Mouse (Mus musculus): ENCODE data around the gene Mrm3. TPM values are rescaled to one million over a fixed set of nuclear protein-coding genes. Genes with fewer than 3 reads are reported as not detected.

The Mrm3 gene
- polyA plus RNA-seq, 2 experiments: 11.1 to 14.2 TPM

DNA sequence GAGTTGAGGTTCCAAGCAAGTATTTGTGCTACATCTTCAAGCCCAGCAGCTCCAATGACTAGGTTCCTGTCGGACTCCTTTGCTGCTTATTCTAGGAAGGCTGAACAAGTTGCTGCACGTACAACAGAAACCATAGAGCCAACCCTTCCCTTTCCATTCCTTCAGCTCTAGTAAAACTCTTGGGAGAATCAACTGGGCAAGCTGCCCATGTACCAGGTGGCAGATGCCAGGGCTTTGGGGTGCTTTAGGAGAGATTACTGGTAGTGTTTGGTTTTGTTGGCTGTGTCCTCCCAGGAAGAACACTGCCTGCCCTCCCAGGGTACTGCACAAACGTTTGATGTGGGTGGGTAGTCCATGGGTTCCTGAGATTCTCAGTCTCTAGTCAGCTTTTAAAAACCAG lies 8.5 kb downstream of the Mrm3 start:
- ATAC-seq (ENCODE audit: insufficient read depth): no peak
- H3K9me3 ChIP-seq (ENCODE audit: control insufficient read depth, low read length): no peaks in the 10 kb centered on the region
- peaks cover 15% of the 10 kb centered on the region for H3K36me3 ChIP-seq (replicated peaks; ENCODE audit: control insufficient read depth, insufficient read depth, low read depth)
- no peaks in the 10 kb centered on the region for H3K27me3 ChIP-seq (ENCODE audit: control insufficient read depth, insufficient read depth, low read length)
- 46% methylated on average over 3 of the region's 3 CpGs for WGBS (ENCODE audit: insufficient replicate concordance)
- no peaks in the 10 kb centered on the region for H3K4me1 ChIP-seq (replicated peaks; ENCODE audit: control insufficient read depth in 2 of 2, insufficient read depth in 2 of 2, low read length in 1 of 2)
- no peak overlapping the region for H3K4me2 ChIP-seq (ENCODE audit: low read depth)
- no peak overlapping the region for H3K27ac ChIP-seq
- DNase-seq (ENCODE audit: low read depth in 3 of 3, low spot score in 3 of 3): no peak
- no peak overlapping the region for H3K9ac ChIP-seq (replicated peaks)
- no peak overlapping the region for H3K4me3 ChIP-seq (ENCODE audit: insufficient read depth in 1 of 2, low read depth in 2 of 2, low read length in 2 of 2)
- no peak for TF ChIP-seq CTCF (IDR thresholded peaks at IDR 0.05; ENCODE audit: low read depth)

DNA sequence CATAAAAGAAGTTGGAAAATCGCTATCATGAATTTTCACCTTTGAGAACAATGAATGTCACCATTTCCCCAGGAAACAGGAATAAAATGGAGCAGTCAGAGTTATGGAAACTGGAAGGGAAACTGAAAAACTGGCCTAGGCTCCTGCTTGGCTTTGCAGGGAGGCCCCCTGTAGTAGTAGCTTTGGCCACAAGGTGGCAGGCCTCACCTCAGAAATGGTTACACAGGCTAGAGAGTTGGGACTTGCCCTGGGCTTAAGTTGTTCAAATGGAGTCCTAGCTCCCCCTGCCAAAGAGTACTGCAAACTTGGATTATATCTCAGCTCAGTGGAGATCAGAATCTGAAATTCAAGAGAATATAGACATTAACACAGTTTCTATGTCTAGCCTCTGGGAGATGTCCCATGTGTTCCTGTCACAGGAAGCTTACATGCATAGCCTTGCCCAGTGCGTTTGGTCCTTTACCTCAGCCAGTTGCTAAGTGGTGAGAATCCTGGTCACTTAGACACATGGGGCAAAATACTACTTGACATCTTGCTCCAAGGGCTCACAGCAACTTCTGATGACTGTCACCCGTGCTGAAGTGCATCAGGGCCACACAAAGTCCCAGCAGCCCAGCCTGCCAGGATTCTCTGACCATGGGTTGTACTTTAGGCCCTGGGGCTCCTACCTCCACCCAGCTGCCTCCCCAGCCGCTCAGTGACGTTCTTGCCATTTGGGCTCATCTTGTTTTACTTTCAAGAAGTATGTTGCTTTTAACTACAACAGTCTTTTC lies 9.8 kb downstream of the Mrm3 start:
- no peaks in the 10 kb centered on the region for H3K27me3 ChIP-seq (ENCODE audit: control insufficient read depth, insufficient read depth, low read length)
- TF ChIP-seq EP300 (IDR thresholded peaks at IDR 0.05; ENCODE audit: low read depth) (no peak), CTCF (IDR thresholded peaks at IDR 0.05; ENCODE audit: low read depth) (peak; percentile 88)
- WGBS (ENCODE audit: insufficient replicate concordance): 57% methylated on average over 5 of the region's 5 CpGs

DNA sequence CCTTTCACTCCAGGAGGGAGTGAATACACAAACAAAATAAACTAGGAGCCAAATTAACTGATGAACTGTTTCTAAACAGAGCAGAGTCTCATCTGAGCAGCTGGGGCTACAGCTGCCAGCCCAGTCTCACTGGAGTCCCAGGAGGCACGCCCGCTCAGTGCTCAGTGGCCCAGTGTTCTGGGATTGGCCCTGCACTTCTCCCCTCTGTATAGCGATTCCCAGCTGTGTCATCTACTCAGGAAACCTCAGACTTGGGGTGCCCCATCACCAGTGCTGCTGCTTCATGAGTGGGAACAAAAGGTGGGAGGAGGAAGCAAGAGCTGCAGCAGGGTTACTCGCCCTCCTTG lies 10.4 kb downstream of the Mrm3 start:
- no peak overlapping the region for H3K4me3 ChIP-seq (ENCODE audit: insufficient read depth in 1 of 2, low read depth in 2 of 2, low read length in 2 of 2)

More for the DNA sequence above, 9.8 kb downstream of the Mrm3 start:
- no peak overlapping the region for H3K4me3 ChIP-seq (ENCODE audit: insufficient read depth in 1 of 2, low read depth in 2 of 2, low read length in 2 of 2)
- ATAC-seq (ENCODE audit: insufficient read depth) (peak; percentile 57; the same call in 1 of the 2 replicates), DNase-seq (ENCODE audit: low read depth in 3 of 3, low spot score in 3 of 3) (peak in 2 of 3 experiments; percentile 18 to 53)
- H3K4me2 ChIP-seq (ENCODE audit: low read depth): no peak overlapping the region
- no peaks in the 10 kb centered on the region for H3K4me1 ChIP-seq (replicated peaks; ENCODE audit: control insufficient read depth in 2 of 2, insufficient read depth in 2 of 2, low read length in 1 of 2)
- no peaks in the 10 kb centered on the region for H3K9me3 ChIP-seq (ENCODE audit: control insufficient read depth, low read length)
- no peak overlapping the region for H3K9ac ChIP-seq (replicated peaks)
- H3K27ac ChIP-seq: no peak overlapping the region
- H3K36me3 ChIP-seq (replicated peaks; ENCODE audit: control insufficient read depth, insufficient read depth, low read depth): peaks cover 14% of the 10 kb centered on the region

DNA sequence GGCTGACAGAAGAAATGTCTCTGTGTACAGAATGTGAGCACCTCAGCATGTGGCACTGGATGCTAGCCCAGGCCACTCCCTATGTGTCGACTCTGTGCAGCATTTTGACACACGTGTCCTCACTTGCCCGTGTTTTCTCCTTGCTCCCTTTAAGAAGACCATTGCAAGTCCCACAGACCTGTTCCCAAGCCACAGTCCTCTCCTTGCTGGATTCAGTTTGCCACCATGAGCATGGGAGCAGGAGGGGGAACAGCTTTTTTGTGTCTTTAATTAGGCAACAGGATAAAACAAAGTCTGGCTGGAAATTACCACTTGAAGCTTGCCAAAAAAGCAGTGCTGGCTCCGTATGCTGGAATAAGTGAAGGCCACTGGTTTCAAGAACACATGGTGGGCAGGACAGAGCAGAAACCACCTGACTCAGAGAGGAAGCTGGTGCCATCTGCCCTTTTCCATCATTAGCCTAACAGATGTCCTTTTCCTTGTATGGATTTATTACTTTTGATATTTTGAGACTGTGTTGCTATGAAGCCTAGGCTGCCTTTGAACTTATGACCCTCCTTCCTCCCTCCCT lies 12.0 kb downstream of the Mrm3 start:
- TF ChIP-seq CTCF (IDR thresholded peaks at IDR 0.05; ENCODE audit: low read depth): no peak
- no peak for TF ChIP-seq EP300 (IDR thresholded peaks at IDR 0.05; ENCODE audit: low read depth)
- Histone ChIP-seq H3K4me1 (replicated peaks; ENCODE audit: control insufficient read depth in 2 of 2, insufficient read depth in 2 of 2, low read length in 1 of 2) (no peaks in the 10 kb centered on the region), H3K27ac (no peak overlapping the region), H3K36me3 (replicated peaks; ENCODE audit: control insufficient read depth, insufficient read depth, low read depth) (peaks cover 3% of the 10 kb centered on the region; the same call in 1 of the 2 replicates), H3K9me3 (ENCODE audit: control insufficient read depth, low read length) (no peaks in the 10 kb centered on the region), H3K9ac (replicated peaks) (no peak overlapping the region), H3K27me3 (ENCODE audit: control insufficient read depth, insufficient read depth, low read length) (no peaks in the 10 kb centered on the region), H3K4me2 (ENCODE audit: low read depth) (no peak overlapping the region), H3K4me3 (ENCODE audit: insufficient read depth in 1 of 2, low read depth in 2 of 2, low read length in 2 of 2) (no peak overlapping the region)
- DNase-seq (ENCODE audit: low read depth in 3 of 3, low spot score in 3 of 3) (no peak), ATAC-seq (ENCODE audit: insufficient read depth) (no peak)
- 66% methylated on average over 4 of the region's 4 CpGs for WGBS (ENCODE audit: insufficient replicate concordance)

More for the DNA sequence above, 10.4 kb downstream of the Mrm3 start:
- no peaks in the 10 kb centered on the region for H3K4me1 ChIP-seq (replicated peaks; ENCODE audit: control insufficient read depth in 2 of 2, insufficient read depth in 2 of 2, low read length in 1 of 2)
- DNase-seq (ENCODE audit: low read depth in 3 of 3, low spot score in 3 of 3): no peak
- no peaks in the 10 kb centered on the region for H3K9me3 ChIP-seq (ENCODE audit: control insufficient read depth, low read length)
- WGBS (ENCODE audit: insufficient replicate concordance): 76% methylated on average over 4 of the region's 4 CpGs
- H3K9ac ChIP-seq (replicated peaks): no peak overlapping the region
- peaks cover 8% of the 10 kb centered on the region for H3K36me3 ChIP-seq (replicated peaks; ENCODE audit: control insufficient read depth, insufficient read depth, low read depth)
- H3K27ac ChIP-seq: no peak overlapping the region
- TF ChIP-seq CTCF (IDR thresholded peaks at IDR 0.05; ENCODE audit: low read depth): no peak
- TF ChIP-seq EP300 (IDR thresholded peaks at IDR 0.05; ENCODE audit: low read depth): no peak
- no peaks in the 10 kb centered on the region for H3K27me3 ChIP-seq (ENCODE audit: control insufficient read depth, insufficient read depth, low read length)
- no peak for ATAC-seq (ENCODE audit: insufficient read depth)
- no peak overlapping the region for H3K4me2 ChIP-seq (ENCODE audit: low read depth)

DNA sequence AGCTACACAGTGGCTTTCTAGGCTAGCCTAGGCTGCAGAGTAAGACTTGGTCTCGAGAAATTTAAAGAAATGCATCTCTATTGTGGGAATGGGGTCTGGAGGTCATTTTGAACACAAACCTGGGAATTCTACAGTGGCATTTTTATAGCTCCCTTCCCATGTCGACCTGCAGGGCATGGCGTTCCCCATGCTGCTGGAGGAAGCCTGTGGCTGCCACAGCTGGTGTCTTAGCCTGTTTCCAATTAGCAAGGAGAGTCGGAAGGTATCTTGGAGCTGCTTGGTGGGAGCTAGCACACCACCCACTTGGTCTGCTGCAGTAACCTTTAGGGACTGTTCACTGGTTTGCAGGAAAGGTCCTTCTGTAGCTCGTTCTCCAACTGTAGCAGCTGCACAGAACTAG lies 12.6 kb downstream of the Mrm3 start:
- no peak for ATAC-seq (ENCODE audit: insufficient read depth)

More for the DNA sequence above, 12.6 kb downstream of the Mrm3 start:
- DNase-seq (ENCODE audit: low read depth in 3 of 3, low spot score in 3 of 3): no peak
- H3K27me3 ChIP-seq (ENCODE audit: control insufficient read depth, insufficient read depth, low read length): no peaks in the 10 kb centered on the region
- TF ChIP-seq EP300 (IDR thresholded peaks at IDR 0.05; ENCODE audit: low read depth) (no peak), CTCF (IDR thresholded peaks at IDR 0.05; ENCODE audit: low read depth) (no peak)
- no peak overlapping the region for H3K27ac ChIP-seq
- WGBS (ENCODE audit: insufficient replicate concordance): 51% methylated on average over 5 of the region's 5 CpGs
- H3K4me3 ChIP-seq (ENCODE audit: insufficient read depth in 1 of 2, low read depth in 2 of 2, low read length in 2 of 2): no peak overlapping the region
- H3K4me2 ChIP-seq (ENCODE audit: low read depth): no peak overlapping the region
- peaks cover 1% of the 10 kb centered on the region; the same call in 1 of the 2 replicates for H3K36me3 ChIP-seq (replicated peaks; ENCODE audit: control insufficient read depth, insufficient read depth, low read depth)
- no peak overlapping the region for H3K9ac ChIP-seq (replicated peaks)
- no peaks in the 10 kb centered on the region for H3K9me3 ChIP-seq (ENCODE audit: control insufficient read depth, low read length)
- no peaks in the 10 kb centered on the region for H3K4me1 ChIP-seq (replicated peaks; ENCODE audit: control insufficient read depth in 2 of 2, insufficient read depth in 2 of 2, low read length in 1 of 2)
